Mouse (Mus musculus): ENCODE results near the gene Myadml2. TPM values are rescaled to one million over a fixed set of nuclear protein-coding genes. Genes with fewer than 3 reads are reported as not detected.

Myadml2 gene
- polyA plus RNA-seq, 2 experiments = 0.07 to 0.67 TPM

DNA sequence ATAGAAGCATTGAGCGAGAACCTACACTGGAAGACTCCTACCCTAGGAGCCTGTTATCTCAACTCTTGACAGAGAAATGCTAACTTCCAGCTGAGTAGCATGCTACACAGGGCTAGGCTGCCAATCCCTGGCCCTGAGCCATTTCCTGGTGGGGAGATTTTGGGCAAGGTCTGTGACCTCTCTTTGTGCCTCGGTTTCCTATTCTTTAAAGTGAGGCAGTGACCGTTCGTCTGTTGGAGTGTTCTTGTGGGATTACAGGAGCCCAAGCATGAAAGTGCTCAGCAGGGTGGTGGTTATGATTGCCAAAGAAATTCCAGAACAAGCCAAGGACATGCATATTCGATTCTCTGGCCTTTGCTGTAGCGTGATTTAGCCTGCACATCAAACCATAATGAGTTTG, 14.8 kb upstream of the Myadml2 start:
- TF ChIP-seq EP300 (IDR thresholded peaks at IDR 0.05; ENCODE audit: low read depth) (no peak), CTCF (IDR thresholded peaks at IDR 0.05; ENCODE audit: low read depth) (no peak)
- WGBS (ENCODE audit: insufficient replicate concordance) = 54% methylated on average over 6 of the region's 6 CpGs
- no peak overlapping the region for H3K4me3 ChIP-seq (ENCODE audit: insufficient read depth in 1 of 2, low read depth in 2 of 2, low read length in 2 of 2)
- ATAC-seq (ENCODE audit: insufficient read depth) (no peak), DNase-seq (ENCODE audit: low read depth in 3 of 3, low spot score in 3 of 3) (no peak)
- H3K9ac ChIP-seq (replicated peaks) = no peak overlapping the region
- H3K4me2 ChIP-seq (ENCODE audit: low read depth) = no peak overlapping the region
- no peaks in the 10 kb centered on the region for H3K4me1 ChIP-seq (replicated peaks; ENCODE audit: control insufficient read depth in 2 of 2, insufficient read depth in 2 of 2, low read length in 1 of 2)
- H3K27me3 ChIP-seq (ENCODE audit: control insufficient read depth, insufficient read depth, low read length) = peaks cover 55% of the 10 kb centered on the region
- H3K36me3 ChIP-seq (replicated peaks; ENCODE audit: control insufficient read depth, insufficient read depth, low read depth) = no peaks in the 10 kb centered on the region
- no peaks in the 10 kb centered on the region for H3K9me3 ChIP-seq (ENCODE audit: control insufficient read depth, low read length)
- no peak overlapping the region for H3K27ac ChIP-seq

DNA sequence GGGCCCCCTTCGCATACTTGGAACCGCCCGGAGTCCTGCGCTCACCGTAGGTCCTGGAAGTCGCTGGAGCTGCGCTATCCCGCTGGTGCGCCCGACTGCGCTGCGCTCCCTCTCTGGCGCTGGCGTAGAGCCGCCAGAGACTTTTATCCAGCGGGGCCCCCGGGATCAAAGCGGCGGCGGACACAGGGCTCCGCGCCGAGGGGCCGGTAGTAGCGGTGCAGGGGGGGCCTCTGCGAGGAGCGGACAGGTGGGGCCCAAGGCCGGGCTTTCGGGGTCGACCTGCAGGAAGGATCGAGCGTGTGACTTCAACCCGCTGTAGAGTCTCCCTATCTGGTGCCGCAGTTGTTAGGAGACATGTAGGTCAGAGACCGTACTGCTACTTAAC, 13.1 kb upstream of the Myadml2 start, which contains the start of gene Notum:
Gene Notum, minus strand, starts transcription at position 100 of the 385 bp plus-strand sequence.
- peaks cover 63% of the 10 kb centered on the region for H3K27me3 ChIP-seq (ENCODE audit: control insufficient read depth, insufficient read depth, low read length)
- H3K9ac ChIP-seq (replicated peaks) = no peak within 1 kb of the TSS
- TF ChIP-seq CTCF (IDR thresholded peaks at IDR 0.05; ENCODE audit: low read depth) = no peak
- no peak for TF ChIP-seq EP300 (IDR thresholded peaks at IDR 0.05; ENCODE audit: low read depth)
- peak within 1 kb of the TSS; percentile 44 for H3K4me2 ChIP-seq (ENCODE audit: low read depth)
- WGBS (ENCODE audit: insufficient replicate concordance) = 2% methylated on average over 34 of the region's 35 CpGs
- DNase-seq (ENCODE audit: low read depth in 3 of 3, low spot score in 3 of 3) (no peak), ATAC-seq (ENCODE audit: insufficient read depth) (no peak)
- H3K9me3 ChIP-seq (ENCODE audit: control insufficient read depth, low read length) = no peaks in the 10 kb centered on the region
- peak within 1 kb of the TSS in 1 of 2 experiments; percentile 30; a peak in 2 of 4 replicates for H3K4me3 ChIP-seq (ENCODE audit: insufficient read depth in 1 of 2, low read depth in 2 of 2, low read length in 2 of 2)
- no peaks in the 10 kb centered on the region for H3K4me1 ChIP-seq (replicated peaks; ENCODE audit: control insufficient read depth in 2 of 2, insufficient read depth in 2 of 2, low read length in 1 of 2)
- H3K27ac ChIP-seq = no peak within 1 kb of the TSS
- no peaks in the 10 kb centered on the region for H3K36me3 ChIP-seq (replicated peaks; ENCODE audit: control insufficient read depth, insufficient read depth, low read depth)

DNA sequence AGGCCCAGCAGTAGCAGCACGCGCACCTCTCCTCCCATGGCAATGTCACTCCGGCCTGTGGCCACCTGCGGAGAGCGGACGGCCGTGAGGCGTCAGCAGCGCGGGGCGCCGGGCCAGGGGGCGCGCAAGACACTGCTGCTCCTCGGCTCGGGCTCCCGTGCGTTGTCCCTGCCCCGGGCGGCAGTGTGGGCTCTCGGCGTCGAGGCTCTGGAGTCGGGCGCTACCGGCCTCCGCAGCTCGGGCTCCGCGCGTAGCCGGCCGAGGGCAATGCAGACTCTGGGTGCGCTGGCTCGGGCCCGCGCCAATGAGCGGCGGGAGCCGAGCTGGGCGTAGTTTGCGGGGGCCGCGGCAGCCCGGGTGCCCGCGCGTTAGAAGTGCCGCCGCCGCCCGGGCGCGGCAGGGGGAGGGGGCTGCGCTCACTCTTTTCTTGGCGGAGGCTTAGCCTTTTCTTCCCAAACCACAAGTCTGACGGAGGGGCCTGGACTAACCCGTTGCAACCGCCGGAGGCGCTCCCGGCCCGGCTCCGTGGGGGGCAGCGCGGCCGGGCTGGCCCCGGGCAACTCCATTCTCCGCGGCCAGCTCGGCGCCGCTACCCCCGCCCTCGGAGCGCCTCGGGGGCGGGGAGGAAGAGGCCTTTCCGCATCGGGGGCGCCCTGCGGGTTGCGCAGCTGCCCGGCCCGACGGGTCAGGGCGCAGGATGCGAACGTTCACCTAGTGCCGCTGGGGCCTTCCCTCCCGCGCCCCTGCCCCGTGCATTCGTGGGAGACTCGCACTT, 12.5 kb upstream of the Myadml2 start:
- Histone ChIP-seq H3K27ac (no peak overlapping the region), H3K9ac (replicated peaks) (no peak overlapping the region), H3K9me3 (ENCODE audit: control insufficient read depth, low read length) (no peaks in the 10 kb centered on the region), H3K27me3 (ENCODE audit: control insufficient read depth, insufficient read depth, low read length) (peaks cover 63% of the 10 kb centered on the region), H3K4me3 (ENCODE audit: insufficient read depth in 1 of 2, low read depth in 2 of 2, low read length in 2 of 2) (peak overlapping the region in 1 of 2 experiments; percentile 30; a peak in 2 of 4 replicates), H3K36me3 (replicated peaks; ENCODE audit: control insufficient read depth, insufficient read depth, low read depth) (no peaks in the 10 kb centered on the region), H3K4me2 (ENCODE audit: low read depth) (peak overlapping the region; percentile 44), H3K4me1 (replicated peaks; ENCODE audit: control insufficient read depth in 2 of 2, insufficient read depth in 2 of 2, low read length in 1 of 2) (no peaks in the 10 kb centered on the region)
- DNase-seq (ENCODE audit: low read depth in 3 of 3, low spot score in 3 of 3) (no peak), ATAC-seq (ENCODE audit: insufficient read depth) (no peak)
- under 1% methylated on average over 90 of the region's 95 CpGs for WGBS (ENCODE audit: insufficient replicate concordance)
- TF ChIP-seq CTCF (IDR thresholded peaks at IDR 0.05; ENCODE audit: low read depth) = 0 out of 2 replicates have a peak, but pooled peaks have one; percentile 10
- no peak for TF ChIP-seq EP300 (IDR thresholded peaks at IDR 0.05; ENCODE audit: low read depth)

GRCm38 (mm10) chr11:120659509-120660300, 11.7 kb upstream of the Myadml2 start:
- H3K4me1 ChIP-seq (replicated peaks; ENCODE audit: control insufficient read depth in 2 of 2, insufficient read depth in 2 of 2, low read length in 1 of 2) = no peaks in the 10 kb centered on the region
- H3K4me3 ChIP-seq (ENCODE audit: insufficient read depth in 1 of 2, low read depth in 2 of 2, low read length in 2 of 2) = peak overlapping the region in 1 of 2 experiments; percentile 30; a peak in 2 of 4 replicates
- peak overlapping the region; percentile 44 for H3K4me2 ChIP-seq (ENCODE audit: low read depth)
- ATAC-seq (ENCODE audit: insufficient read depth) (no peak), DNase-seq (ENCODE audit: low read depth in 3 of 3, low spot score in 3 of 3) (no peak)
- 5% methylated on average over 50 of the region's 50 CpGs for WGBS (ENCODE audit: insufficient replicate concordance)
- no peak overlapping the region for H3K9ac ChIP-seq (replicated peaks)
- no peaks in the 10 kb centered on the region for H3K9me3 ChIP-seq (ENCODE audit: control insufficient read depth, low read length)
- no peak overlapping the region for H3K27ac ChIP-seq
- no peaks in the 10 kb centered on the region for H3K36me3 ChIP-seq (replicated peaks; ENCODE audit: control insufficient read depth, insufficient read depth, low read depth)
- no peak for TF ChIP-seq EP300 (IDR thresholded peaks at IDR 0.05; ENCODE audit: low read depth)
- peaks cover 63% of the 10 kb centered on the region for H3K27me3 ChIP-seq (ENCODE audit: control insufficient read depth, insufficient read depth, low read length)

DNA sequence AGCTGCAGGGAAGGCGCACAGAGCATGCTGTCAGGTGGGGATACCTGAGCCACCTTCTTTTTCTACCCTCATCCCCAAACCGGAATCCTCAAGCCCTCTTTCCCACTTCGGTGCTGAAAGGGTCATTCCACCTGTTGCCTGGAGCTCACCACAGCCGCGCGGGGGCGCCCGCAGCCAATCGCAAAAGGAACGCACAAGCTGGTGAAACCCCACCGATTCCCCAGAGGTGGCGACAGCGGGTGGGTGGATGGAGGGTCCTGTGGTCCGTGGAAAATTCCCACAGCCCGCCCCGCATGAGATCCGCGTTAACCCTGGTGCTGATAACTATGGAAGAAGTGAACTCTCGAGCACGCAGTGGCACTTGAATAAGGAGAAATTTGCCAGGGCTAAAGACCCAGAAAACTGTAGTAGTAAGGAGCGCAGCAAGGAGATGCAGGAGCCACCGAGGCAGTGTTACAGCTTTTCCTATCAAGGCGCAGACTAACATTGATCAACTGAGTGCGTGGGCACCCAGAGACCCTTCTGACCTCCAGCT, 11.0 kb upstream of the Myadml2 start:
- no peak for ATAC-seq (ENCODE audit: insufficient read depth)
- 3% methylated on average over 24 of the region's 24 CpGs for WGBS (ENCODE audit: insufficient replicate concordance)
- TF ChIP-seq EP300 (IDR thresholded peaks at IDR 0.05; ENCODE audit: low read depth) (no peak), CTCF (IDR thresholded peaks at IDR 0.05; ENCODE audit: low read depth) (peak; percentile 92)

More for the DNA sequence above, 11.0 kb upstream of the Myadml2 start:
- no peak overlapping the region for H3K4me2 ChIP-seq (ENCODE audit: low read depth)
- H3K9ac ChIP-seq (replicated peaks) = no peak overlapping the region
- no peaks in the 10 kb centered on the region for H3K9me3 ChIP-seq (ENCODE audit: control insufficient read depth, low read length)
- peak in 2 of 3 experiments; percentile 26 to 30 for DNase-seq (ENCODE audit: low read depth in 3 of 3, low spot score in 3 of 3)
- H3K4me1 ChIP-seq (replicated peaks; ENCODE audit: control insufficient read depth in 2 of 2, insufficient read depth in 2 of 2, low read length in 1 of 2) = no peaks in the 10 kb centered on the region
- H3K27me3 ChIP-seq (ENCODE audit: control insufficient read depth, insufficient read depth, low read length) = peaks cover 63% of the 10 kb centered on the region
- no peaks in the 10 kb centered on the region for H3K36me3 ChIP-seq (replicated peaks; ENCODE audit: control insufficient read depth, insufficient read depth, low read depth)
- H3K27ac ChIP-seq = no peak overlapping the region
- no peak overlapping the region for H3K4me3 ChIP-seq (ENCODE audit: insufficient read depth in 1 of 2, low read depth in 2 of 2, low read length in 2 of 2)

Data from liver, embryonic 14.5 days (tissue).